Mouse (Mus musculus) forebrain, embryonic 13.5 days (tissue): ENCODE data around the gene Pheta2. TPM values are rescaled to one million over a fixed set of nuclear protein-coding genes. Genes with fewer than 3 reads are reported as not detected.
"Not testable (repeated sequence)": the region's sequence is repeated elsewhere in the genome, so short reads cannot be mapped to it uniquely, and the experiment has no call there.

ENCODE experiments used
- ATAC-seq: fragments of 200-750 bp; cut with Nextera tagmentation; 2 replicates; pipeline ENCODE4 v1.8.0; 2017
- H3K27ac ChIP-seq: fragments of 300-500 bp; sonication (generic); 2 replicates; pipeline ENCODE4 v1.5.1; 2015; ENCODE audit warnings: inconsistent platforms, mild to moderate bottlenecking, moderate library complexity
- H3K27me3 ChIP-seq: fragments of 300-500 bp; sonication (generic); 2 replicates; pipeline ENCODE4 v1.6.1; 2015; ENCODE audit warnings: mild to moderate bottlenecking, inconsistent platforms
- H3K36me3 ChIP-seq: fragments of 300-500 bp; sonication (generic); 2 replicates; pipeline ENCODE4 v1.6.1; 2015; ENCODE audit warnings: mild to moderate bottlenecking, inconsistent platforms; ENCODE audit not compliant: poor library complexity, severe bottlenecking
- H3K4me1 ChIP-seq: fragments of 300-500 bp; sonication (generic); 2 replicates; pipeline ENCODE4 v1.6.1; 2015; ENCODE audit warnings: inconsistent platforms
- H3K4me2 ChIP-seq: fragments of 300-500 bp; sonication (generic); 2 replicates; pipeline ENCODE4 v1.6.1; 2015; ENCODE audit warnings: inconsistent platforms, mild to moderate bottlenecking, moderate library complexity
- H3K4me3 ChIP-seq: fragments of 300-500 bp; sonication (generic); 2 replicates; pipeline ENCODE4 v1.5.1; 2015; ENCODE audit warnings: mild to moderate bottlenecking, inconsistent platforms
- H3K9ac ChIP-seq: fragments of 300-500 bp; sonication (generic); 2 replicates; pipeline ENCODE4 v1.6.1; 2015; ENCODE audit warnings: mild to moderate bottlenecking, inconsistent platforms
- H3K9me3 ChIP-seq: fragments of 300-500 bp; sonication (generic); replicated peaks from 2 replicates; pipeline ENCODE4 v1.6.1; 2016; ENCODE audit warnings: inconsistent platforms
- WGBS: fragments of 180-500 bp; shearing (Covaris S2); methylation state at CpG from one replicate; pipeline ENCODE4 v1.1.7; 2015; 5-methylcytosine and 5-hydroxymethylcytosine counted together
- microRNA-seq: library from miRNA; unstranded; fragments of <30 nt; microRNA quantifications from one replicate; pipeline ENCODE4, GENCODE M21; 2016
- polyA plus RNA-seq: library from polyadenylated mRNA; unstranded; fragments of >200 nt; fragmentation: Nextera tagmentation; extraction: Ambion mirVana; gene quantifications from 2 replicates; pipeline ENCODE4 v1.2.1, GENCODE M21; 2015

The Pheta2 gene
- polyA plus RNA-seq, 1 experiment from 2014 or later, result 1.3 TPM

- 76% methylated on average over 5 of the region's 5 CpGs for WGBS
- no peaks in the 10 kb centered on the region for H3K27me3 ChIP-seq
- H3K4me1 ChIP-seq, result peaks cover 29% of the 10 kb centered on the region
- H3K27ac ChIP-seq, result no peak overlapping the region
- H3K36me3 ChIP-seq, result no peaks in the 10 kb centered on the region
- no peak overlapping the region for H3K4me3 ChIP-seq
- no peaks in the 10 kb centered on the region for H3K9me3 ChIP-seq
- no peak overlapping the region for H3K9ac ChIP-seq
- no peak overlapping the region for H3K4me2 ChIP-seq
- no peak for ATAC-seq
Observed at GRCm38 (mm10) chr15:82377701-82378100, 39.0 kb downstream of the Pheta2 start.

DNA sequence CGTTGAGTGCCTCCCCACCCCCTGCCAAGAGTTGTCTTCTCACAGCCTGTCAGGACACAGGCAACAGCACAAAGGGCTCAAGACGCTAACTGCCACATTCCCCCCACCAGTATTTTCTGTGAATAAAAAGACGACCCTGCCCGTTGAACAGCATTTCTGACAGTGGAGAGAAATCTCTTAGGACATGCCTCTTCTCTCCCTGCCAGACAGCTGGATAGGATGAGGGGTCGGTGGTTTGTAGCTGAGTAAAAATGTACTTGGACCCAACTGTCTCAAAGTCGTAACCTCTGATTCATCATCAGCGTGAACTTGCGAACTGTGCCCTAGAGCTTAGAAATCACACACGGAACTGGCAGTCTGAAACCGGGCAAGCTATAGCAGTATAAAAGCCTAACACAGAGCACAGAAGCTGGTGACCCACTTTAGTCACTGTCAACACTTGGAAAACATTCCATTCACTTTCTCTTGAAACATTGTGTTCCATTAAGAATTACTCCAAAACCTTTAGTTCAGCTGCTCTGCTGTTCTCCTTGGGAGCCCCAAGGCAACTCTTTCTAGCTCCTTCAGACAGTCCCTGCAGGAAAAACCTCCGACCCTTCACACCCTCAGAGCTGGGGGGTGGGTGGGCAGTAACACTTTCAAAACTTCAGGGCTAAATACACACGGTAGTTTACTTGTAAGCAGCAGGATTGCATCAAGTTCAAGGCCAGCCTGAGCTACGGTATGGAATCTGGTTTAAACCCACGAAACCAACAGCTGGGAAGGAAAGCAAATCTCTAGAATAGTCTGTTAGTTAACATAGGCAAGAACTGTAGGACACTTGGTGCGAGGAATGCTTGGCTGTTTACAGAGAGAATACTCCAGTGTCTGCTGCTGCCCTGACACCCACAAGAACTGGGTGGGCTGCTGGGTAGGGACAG is 39.8 kb downstream of the Pheta2 start:
- H3K9ac ChIP-seq, result no peak overlapping the region
- WGBS, result 57% methylated on average over 15 of the region's 15 CpGs
- no peak overlapping the region for H3K4me3 ChIP-seq
- no peak overlapping the region for H3K27ac ChIP-seq
- H3K36me3 ChIP-seq, result no peaks in the 10 kb centered on the region
- H3K9me3 ChIP-seq, result no peaks in the 10 kb centered on the region
- peaks cover 29% of the 10 kb centered on the region for H3K4me1 ChIP-seq
- ATAC-seq, result no peak
- H3K4me2 ChIP-seq, result no peak overlapping the region
- no peaks in the 10 kb centered on the region for H3K27me3 ChIP-seq

DNA sequence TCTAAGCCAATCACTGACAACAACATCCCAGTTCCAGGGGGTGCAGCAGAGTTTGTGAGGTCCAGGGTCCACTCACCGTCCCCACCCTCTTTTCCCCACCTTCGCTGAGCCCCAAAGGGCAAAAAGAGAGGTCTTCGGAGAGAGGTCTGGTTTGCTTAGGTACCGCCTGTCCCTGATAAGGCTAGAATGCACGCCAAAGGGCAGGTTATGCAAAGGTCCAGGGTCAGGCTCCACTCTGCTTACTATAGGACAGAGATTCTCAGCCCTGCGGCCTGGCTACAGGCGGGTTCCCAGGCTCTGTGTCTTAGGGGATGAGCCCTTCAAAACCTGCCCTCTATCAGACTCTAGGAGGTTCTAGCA is 40.7 kb downstream of the Pheta2 start:
- Histone ChIP-seq H3K4me2 (peak overlapping the region; percentile 60), H3K9me3 (no peaks in the 10 kb centered on the region), H3K4me3 (peak overlapping the region; percentile 35), H3K4me1 (peaks cover 29% of the 10 kb centered on the region), H3K27me3 (no peaks in the 10 kb centered on the region), H3K9ac (peak overlapping the region; percentile 24), H3K36me3 (no peaks in the 10 kb centered on the region), H3K27ac (no peak overlapping the region)
- ATAC-seq, result 0 out of 2 replicates have a peak, but pooled peaks have one; percentile 13
- 19% methylated on average over 7 of the region's 7 CpGs for WGBS

- Histone ChIP-seq H3K27ac (no peak within 1 kb of the TSS), H3K27me3 (no peaks in the 10 kb centered on the region), H3K4me1 (peaks cover 29% of the 10 kb centered on the region), H3K36me3 (no peaks in the 10 kb centered on the region), H3K4me3 (peak within 1 kb of the TSS; percentile 35), H3K4me2 (peak within 1 kb of the TSS; percentile 60), H3K9ac (peak within 1 kb of the TSS; percentile 28), H3K9me3 (no peaks in the 10 kb centered on the region)
- ATAC-seq, result peak; percentile 80
- under 1% methylated on average over 17 of the region's 24 CpGs for WGBS
Observed at GRCm38 (mm10) chr15:82379871-82380713, 41.4 kb downstream of the Pheta2 start, which contains the start of gene Cyp2d22. Gene Cyp2d22 (minus strand): TSS chr15:82380260.

- ATAC-seq, result no peak
- 39% methylated on average over 7 of the region's 7 CpGs for WGBS
- no peak overlapping the region for H3K27ac ChIP-seq
Observed at GRCm38 (mm10) chr15:82380714-82381062, 41.9 kb downstream of the Pheta2 start.

GRCm38 (mm10) chr15:82382441-82382840 is 43.7 kb downstream of the Pheta2 start:
- Histone ChIP-seq H3K27ac (no peak overlapping the region), H3K4me2 (no peak overlapping the region), H3K4me3 (no peak overlapping the region), H3K36me3 (no peaks in the 10 kb centered on the region), H3K27me3 (no peaks in the 10 kb centered on the region), H3K9ac (no peak overlapping the region), H3K4me1 (peaks cover 16% of the 10 kb centered on the region), H3K9me3 (no peaks in the 10 kb centered on the region)
- WGBS, result 91% methylated on average over 2 of the region's 2 CpGs
- no peak for ATAC-seq

More at GRCm38 (mm10) chr15:82380714-82381062, 41.9 kb downstream of the Pheta2 start:
- H3K4me2 ChIP-seq, result peak overlapping the region; percentile 60
- peaks cover 29% of the 10 kb centered on the region for H3K4me1 ChIP-seq
- H3K27me3 ChIP-seq, result no peaks in the 10 kb centered on the region
- H3K4me3 ChIP-seq, result peak overlapping the region; percentile 35
- peak overlapping the region; percentile 28; the same call in 1 of the 2 replicates for H3K9ac ChIP-seq
- H3K36me3 ChIP-seq, result no peaks in the 10 kb centered on the region
- no peaks in the 10 kb centered on the region for H3K9me3 ChIP-seq

DNA sequence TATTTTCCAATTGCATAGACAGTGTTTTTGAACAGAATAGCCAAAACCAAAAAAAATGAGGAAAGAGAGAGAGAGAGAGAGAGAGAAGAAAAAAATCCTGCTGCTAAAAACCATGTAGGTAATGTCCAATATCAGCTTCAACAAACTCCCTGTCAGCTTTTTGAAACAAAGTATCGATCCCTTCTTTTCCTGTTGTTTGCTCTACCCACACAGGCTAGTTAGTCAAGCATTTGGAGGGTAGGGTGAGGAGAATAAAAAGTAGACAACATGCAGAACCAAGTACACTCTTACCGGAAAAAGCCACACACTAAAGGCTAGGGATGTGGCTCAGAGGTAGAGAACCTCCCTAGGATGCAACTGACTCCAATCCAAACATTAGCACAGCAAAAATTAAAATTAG is 47.0 kb downstream of the Pheta2 start:
- H3K4me3 ChIP-seq, result no peak overlapping the region
- H3K36me3 ChIP-seq, result no peaks in the 10 kb centered on the region
- ATAC-seq, result no peak
- H3K4me2 ChIP-seq, result no peak overlapping the region
- 84% methylated on average over 2 of the region's 2 CpGs for WGBS
- no peak overlapping the region for H3K27ac ChIP-seq
- H3K9me3 ChIP-seq, result no peaks in the 10 kb centered on the region
- no peak overlapping the region for H3K9ac ChIP-seq
- H3K27me3 ChIP-seq, result no peaks in the 10 kb centered on the region; the same call in 1 of the 2 replicates
- peaks cover 3% of the 10 kb centered on the region for H3K4me1 ChIP-seq

- not testable (repeated sequence) for H3K27ac ChIP-seq, ATAC-seq, H3K9ac ChIP-seq, H3K4me3 ChIP-seq, H3K27me3 ChIP-seq, H3K4me2 ChIP-seq, H3K4me1 ChIP-seq, H3K9me3 ChIP-seq, H3K36me3 ChIP-seq
- WGBS, result 93% methylated on average over 10 of the region's 10 CpGs
Observed at GRCm38 (mm10) chr15:82389916-82390315, 51.2 kb downstream of the Pheta2 start.

GRCm38 (mm10) chr15:82393922-82394321 is 55.2 kb downstream of the Pheta2 start, which contains the start of gene Cyp2d11:
Gene Cyp2d11 (minus strand): TSS chr15:82394022.
- H3K27ac ChIP-seq, H3K9ac ChIP-seq, H3K9me3 ChIP-seq, H3K4me2 ChIP-seq, ATAC-seq, H3K4me3 ChIP-seq, H3K36me3 ChIP-seq, H3K27me3 ChIP-seq, H3K4me1 ChIP-seq: not testable (repeated sequence)
- WGBS, result 86% methylated on average over 2 of the region's 2 CpGs

Small RNA genes lying within 50 kb of the gene (microRNA-seq; reads per million reads assigned to microRNA genes)
- not detected for gene Mir7684

Other genes starting within 250 kb of the Pheta2 start
- gene Ccdc134, start 211.0 kb upstream of the Pheta2 start, polyA plus RNA-seq, result 15.2 and 15.9 TPM in 2 replicates
- 200 and 218 TPM in 2 replicates for gene Srebf2, start 191.8 kb upstream of the Pheta2 start, polyA plus RNA-seq
- gene Shisa8, start 126.1 kb upstream of the Pheta2 start, polyA plus RNA-seq, result 0.74 and 0.77 TPM in 2 replicates
- gene Tnfrsf13c, start 114.6 kb upstream of the Pheta2 start, polyA plus RNA-seq, result 0.15 and 0.22 TPM in 2 replicates
- gene Cenpm, start 94.2 kb upstream of the Pheta2 start, polyA plus RNA-seq, result 71.5 and 76.5 TPM in 2 replicates
- 7.7 and 7.8 TPM in 2 replicates for gene 1500009C09Rik, start 86.5 kb upstream of the Pheta2 start, polyA plus RNA-seq
- gene Sept3, start 64.0 kb upstream of the Pheta2 start, polyA plus RNA-seq, result 248 and 264 TPM in 2 replicates
- gene Wbp2nl, start 40.0 kb upstream of the Pheta2 start, polyA plus RNA-seq, result not detected in 2 replicates
- gene Naga, start within 50 bp of the Pheta2 start, polyA plus RNA-seq, result 19.4 and 25.2 TPM in 2 replicates
- gene Smdt1, start within 50 bp of the Pheta2 start, polyA plus RNA-seq, result 303 and 321 TPM in 2 replicates
- 318 and 358 TPM in 2 replicates for gene Ndufa6, start 15.4 kb downstream of the Pheta2 start, polyA plus RNA-seq
- 1.6 and 1.7 TPM in 2 replicates for gene Cyp2d22, start 41.3 kb downstream of the Pheta2 start, polyA plus RNA-seq
- not detected in 2 replicates for gene Cyp2d11, start 55.1 kb downstream of the Pheta2 start, polyA plus RNA-seq
- 0.57 TPM in 1 of 2 replicates, not detected in the other for gene Cyp2d10, start 68.3 kb downstream of the Pheta2 start, polyA plus RNA-seq
- not detected in 2 replicates for gene Cyp2d9, start 94.5 kb downstream of the Pheta2 start, polyA plus RNA-seq
- not detected in 2 replicates for gene Cyp2d12, start 216.1 kb downstream of the Pheta2 start, polyA plus RNA-seq